Mouse (Mus musculus): ENCODE results near the gene AI413582.

AI413582 gene

GRCm38 (mm10) chr17:27513916-27514762 is 51.4 kb downstream of the AI413582 start:
- peak; percentile 26 to 46 for DNase-seq

Data from thymus, postnatal 36 days (tissue).